Mouse (Mus musculus): ENCODE data around the gene Adig. TPM values are rescaled to one million over a fixed set of nuclear protein-coding genes. Genes with fewer than 3 reads are reported as not detected.

The Adig gene
- 567 and 679 TPM in 2 replicates for polyA plus RNA-seq (2012; ENCODE audit: insufficient read depth, insufficient read length, missing spikeins)

GRCm38 (mm10) chr2:158501836-158502812, at the start of gene Adig:
Adig (plus strand) TSS chr2:158502612.
- peak within 1 kb of the TSS; percentile 98 for H3K27ac ChIP-seq (replicated peaks; ENCODE audit: low read depth, low read length)
- peaks cover 5% of the 10 kb centered on the region; the same call in 1 of the 2 replicates for H3K4me1 ChIP-seq (ENCODE audit: control insufficient read depth, insufficient read depth, insufficient read length, low read length)
- peak within 1 kb of the TSS; percentile 73 for H3K4me3 ChIP-seq (ENCODE audit: insufficient read depth, low read depth, low read length)

GRCm38 (mm10) chr2:158456451-158456850, 46.0 kb upstream of the Adig start:
- Histone ChIP-seq H3K27ac (replicated peaks; ENCODE audit: low read depth, low read length) (no peak overlapping the region), H3K4me1 (ENCODE audit: control insufficient read depth, insufficient read depth, insufficient read length, low read length) (no peaks in the 10 kb centered on the region), H3K4me3 (ENCODE audit: insufficient read depth, low read depth, low read length) (no peak overlapping the region)

- no peak overlapping the region for H3K27ac ChIP-seq (replicated peaks; ENCODE audit: low read depth, low read length)
- no peaks in the 10 kb centered on the region for H3K4me1 ChIP-seq (ENCODE audit: control insufficient read depth, insufficient read depth, insufficient read length, low read length)
- H3K4me3 ChIP-seq (ENCODE audit: insufficient read depth, low read depth, low read length): no peak overlapping the region
Observed at GRCm38 (mm10) chr2:158457610-158458009, 44.8 kb upstream of the Adig start.

- no peak overlapping the region for H3K27ac ChIP-seq (replicated peaks; ENCODE audit: low read depth, low read length)
- no peak overlapping the region for H3K4me3 ChIP-seq (ENCODE audit: insufficient read depth, low read depth, low read length)
- H3K4me1 ChIP-seq (ENCODE audit: control insufficient read depth, insufficient read depth, insufficient read length, low read length): no peaks in the 10 kb centered on the region
Observed at GRCm38 (mm10) chr2:158462450-158462849, 40.0 kb upstream of the Adig start.

GRCm38 (mm10) chr2:158474159-158474558, 28.3 kb upstream of the Adig start:
- Histone ChIP-seq H3K27ac (replicated peaks; ENCODE audit: low read depth, low read length) (no peak overlapping the region), H3K4me3 (ENCODE audit: insufficient read depth, low read depth, low read length) (no peak overlapping the region), H3K4me1 (ENCODE audit: control insufficient read depth, insufficient read depth, insufficient read length, low read length) (no peaks in the 10 kb centered on the region)

GRCm38 (mm10) chr2:158477640-158478039, 24.8 kb upstream of the Adig start:
- H3K27ac ChIP-seq (replicated peaks; ENCODE audit: low read depth, low read length): no peak overlapping the region
- no peaks in the 10 kb centered on the region for H3K4me1 ChIP-seq (ENCODE audit: control insufficient read depth, insufficient read depth, insufficient read length, low read length)
- H3K4me3 ChIP-seq (ENCODE audit: insufficient read depth, low read depth, low read length): no peak overlapping the region

- no peak overlapping the region for H3K4me3 ChIP-seq (ENCODE audit: insufficient read depth, low read depth, low read length)
- H3K4me1 ChIP-seq (ENCODE audit: control insufficient read depth, insufficient read depth, insufficient read length, low read length): peaks cover 5% of the 10 kb centered on the region; the same call in 1 of the 2 replicates
- no peak overlapping the region for H3K27ac ChIP-seq (replicated peaks; ENCODE audit: low read depth, low read length)
Observed at GRCm38 (mm10) chr2:158498457-158498856, 4.0 kb upstream of the Adig start.

- H3K4me3 ChIP-seq (ENCODE audit: insufficient read depth, low read depth, low read length): peak overlapping the region; percentile 73
- H3K27ac ChIP-seq (replicated peaks; ENCODE audit: low read depth, low read length): peak overlapping the region; percentile 98
- H3K4me1 ChIP-seq (ENCODE audit: control insufficient read depth, insufficient read depth, insufficient read length, low read length): peaks cover 5% of the 10 kb centered on the region; the same call in 1 of the 2 replicates
Observed at GRCm38 (mm10) chr2:158503226-158503625, 814 bp downstream of the Adig start.

GRCm38 (mm10) chr2:158503671-158504070, 1.3 kb downstream of the Adig start:
- Histone ChIP-seq H3K4me1 (ENCODE audit: control insufficient read depth, insufficient read depth, insufficient read length, low read length) (peaks cover 5% of the 10 kb centered on the region; the same call in 1 of the 2 replicates), H3K27ac (replicated peaks; ENCODE audit: low read depth, low read length) (peak overlapping the region; percentile 98), H3K4me3 (ENCODE audit: insufficient read depth, low read depth, low read length) (peak overlapping the region; percentile 73)

GRCm38 (mm10) chr2:158506475-158506874, 4.1 kb downstream of the Adig start:
- Histone ChIP-seq H3K27ac (replicated peaks; ENCODE audit: low read depth, low read length) (no peak overlapping the region), H3K4me1 (ENCODE audit: control insufficient read depth, insufficient read depth, insufficient read length, low read length) (peaks cover 5% of the 10 kb centered on the region; the same call in 1 of the 2 replicates), H3K4me3 (ENCODE audit: insufficient read depth, low read depth, low read length) (no peak overlapping the region)

GRCm38 (mm10) chr2:158507046-158507445, 4.6 kb downstream of the Adig start:
- Histone ChIP-seq H3K27ac (replicated peaks; ENCODE audit: low read depth, low read length) (no peak overlapping the region), H3K4me3 (ENCODE audit: insufficient read depth, low read depth, low read length) (no peak overlapping the region), H3K4me1 (ENCODE audit: control insufficient read depth, insufficient read depth, insufficient read length, low read length) (peaks cover under 1% of the 10 kb centered on the region; the same call in 1 of the 2 replicates)

- H3K4me1 ChIP-seq (ENCODE audit: control insufficient read depth, insufficient read depth, insufficient read length, low read length): no peaks in the 10 kb centered on the region
- no peak overlapping the region for H3K27ac ChIP-seq (replicated peaks; ENCODE audit: low read depth, low read length)
Observed at GRCm38 (mm10) chr2:158510665-158511064, 8.3 kb downstream of the Adig start.

GRCm38 (mm10) chr2:158512528-158512927, 10.1 kb downstream of the Adig start, which contains the start of gene Arhgap40:
Arhgap40 (plus strand) TSS chr2:158512796.
- no peaks in the 10 kb centered on the region for H3K4me1 ChIP-seq (ENCODE audit: control insufficient read depth, insufficient read depth, insufficient read length, low read length)
- H3K27ac ChIP-seq (replicated peaks; ENCODE audit: low read depth, low read length): no peak within 1 kb of the TSS
- no peak within 1 kb of the TSS for H3K4me3 ChIP-seq (ENCODE audit: insufficient read depth, low read depth, low read length)

More at GRCm38 (mm10) chr2:158510665-158511064, 8.3 kb downstream of the Adig start:
- H3K4me3 ChIP-seq (ENCODE audit: insufficient read depth, low read depth, low read length): no peak overlapping the region

- Histone ChIP-seq H3K27ac (replicated peaks; ENCODE audit: low read depth, low read length) (no peak overlapping the region), H3K4me1 (ENCODE audit: control insufficient read depth, insufficient read depth, insufficient read length, low read length) (no peaks in the 10 kb centered on the region), H3K4me3 (ENCODE audit: insufficient read depth, low read depth, low read length) (no peak overlapping the region)
Observed at GRCm38 (mm10) chr2:158513821-158514336, 11.5 kb downstream of the Adig start.

- Histone ChIP-seq H3K4me3 (ENCODE audit: insufficient read depth, low read depth, low read length) (no peak overlapping the region), H3K4me1 (ENCODE audit: control insufficient read depth, insufficient read depth, insufficient read length, low read length) (no peaks in the 10 kb centered on the region), H3K27ac (replicated peaks; ENCODE audit: low read depth, low read length) (no peak overlapping the region)
Observed at GRCm38 (mm10) chr2:158518583-158518982, 16.2 kb downstream of the Adig start.

Data from brown adipose tissue, adult 24 weeks (tissue).